10 mouse cellular contexts compared by ENCODE assay signal in genomic region chr17:4173951-4174361, GRCm38 (mm10).
DNase-seq lines count a peak whose midpoint lies in the region; ATAC-seq and TF ChIP-seq lines count a peak whose summit lies in the region.
"Had no signal": no experiment of that assay in that cellular context is flagged by ENCODE, and none has a peak within 500 bp of the region (broad histone marks: within the 10 kb centered on the region; RNA-seq: fewer than 3 reads in every experiment).

No protein-coding gene starts in this region.

- H3K4me2 ChIP-seq in embryonic facial prominence, embryonic 11.5 days (ENCODE audit: low read depth, low read length): no peak overlapping the region
- 0 out of 2 replicates have a peak overlapping the region, but pooled peaks have one; percentile 6 for H3K4me2 ChIP-seq in heart, embryonic 15.5 days
- no peak overlapping the region for H3K4me2 ChIP-seq in forebrain, embryonic 13.5 days

- H3K4me1 ChIP-seq in embryonic facial prominence, embryonic 11.5 days (ENCODE audit: control insufficient read depth, insufficient read depth, low read length): no peaks in the 10 kb centered on the region; the same call in 1 of the 2 replicates
- peaks cover 13% of the 10 kb centered on the region for H3K4me1 ChIP-seq in heart, embryonic 15.5 days (replicated peaks)
- H3K4me1 ChIP-seq in forebrain, embryonic 13.5 days: peaks cover 18% of the 10 kb centered on the region

- TF ChIP-seq CTCF in left cerebral cortex, adult 2 months (IDR thresholded peaks at IDR 0.05): no peak

- 0 out of 2 replicates have a peak overlapping the region, but pooled peaks have one; percentile 28 for H3K27ac ChIP-seq in embryonic facial prominence, embryonic 11.5 days (replicated peaks; ENCODE audit: low read depth, low read length)
- H3K27ac ChIP-seq in heart, embryonic 15.5 days: peak overlapping the region; percentile 82
- H3K27ac ChIP-seq in forebrain, embryonic 13.5 days: no peak overlapping the region
- H3K27ac ChIP-seq in left cerebral cortex, adult 2 months: no peak overlapping the region

- no peak overlapping the region for H3K9ac ChIP-seq in embryonic facial prominence, embryonic 11.5 days (replicated peaks; ENCODE audit: low read length)
- no peak overlapping the region for H3K9ac ChIP-seq in heart, embryonic 15.5 days
- H3K9ac ChIP-seq in forebrain, embryonic 13.5 days: no peak overlapping the region

- WGBS in embryonic facial prominence, embryonic 11.5 days: 20% methylated on average over 4 of the region's 4 CpGs
- 23% methylated on average over 4 of the region's 4 CpGs for WGBS in heart, embryonic 15.5 days
- 68% methylated on average over 4 of the region's 4 CpGs for WGBS in forebrain, embryonic 13.5 days

- intact Hi-C loops in left cerebral cortex, adult 2 months (cut with DNase I): no loop called here

- no peak overlapping the region for H3K4me3 ChIP-seq in embryonic facial prominence, embryonic 11.5 days (ENCODE audit: low read depth, low read length)
- H3K4me3 ChIP-seq in heart, embryonic 15.5 days: no peak overlapping the region
- no peak overlapping the region for H3K4me3 ChIP-seq in forebrain, embryonic 13.5 days
- H3K4me3 ChIP-seq in left cerebral cortex, adult 2 months: no peak overlapping the region
- H3K4me3 ChIP-seq: myocyte had no signal

- no peaks in the 10 kb centered on the region for H3K36me3 ChIP-seq in embryonic facial prominence, embryonic 11.5 days (replicated peaks; ENCODE audit: control insufficient read depth, insufficient read depth, low read depth, low read length)
- H3K36me3 ChIP-seq in heart, embryonic 15.5 days: no peaks in the 10 kb centered on the region
- H3K36me3 ChIP-seq in forebrain, embryonic 13.5 days (ENCODE audit: poor library complexity, severe bottlenecking): no peaks in the 10 kb centered on the region

- no peak for ATAC-seq in embryonic facial prominence, embryonic 11.5 days (replicated peaks; ENCODE audit: insufficient number of reproducible peaks, low FRiP score, low TSS enrichment, low read depth)
- peak; percentile 85 for ATAC-seq in heart, embryonic 15.5 days (replicated peaks; ENCODE audit: insufficient number of reproducible peaks, insufficient read depth, low FRiP score, low read depth)
- no peak for ATAC-seq in forebrain, embryonic 13.5 days

- no peaks in the 10 kb centered on the region for H3K9me3 ChIP-seq in embryonic facial prominence, embryonic 11.5 days (replicated peaks; ENCODE audit: control insufficient read depth, low read length)
- H3K9me3 ChIP-seq in heart, embryonic 15.5 days (replicated peaks): no peaks in the 10 kb centered on the region
- no peaks in the 10 kb centered on the region for H3K9me3 ChIP-seq in forebrain, embryonic 13.5 days (replicated peaks)

- H3K27me3 ChIP-seq in embryonic facial prominence, embryonic 11.5 days (ENCODE audit: control insufficient read depth, insufficient read depth, low read length): no peaks in the 10 kb centered on the region
- H3K27me3 ChIP-seq in heart, embryonic 15.5 days: no peaks in the 10 kb centered on the region
- peaks cover 27% of the 10 kb centered on the region for H3K27me3 ChIP-seq in forebrain, embryonic 13.5 days

- DNase-seq in NIH3T3 (ENCODE audit: low read depth): peak; percentile 30
- DNase-seq in embryonic facial prominence, embryonic 11.5 days (ENCODE audit: low spot score): peak; percentile 68
- DNase-seq in kidney, postnatal 4 days: peak; percentile 59 to 74
- no peak for DNase-seq in right cerebral cortex, postnatal 10 days (ENCODE audit: low spot score in 2 of 2)
- DNase-seq in left cerebral cortex, adult 2 months (ENCODE audit: extremely low spot score in 1 of 2, low spot score in 2 of 2): no peak
- DNase-seq in thymus, adult 18-20 months: no peak
- DNase-seq: cerebellum, postnatal 10 days had no signal

Comparison
In these comparisons a context has a peak if more than half of its experiments do, and no peak if none do; other contexts are left out.
1. DNase-seq: peak in NIH3T3 (single experiment), embryonic facial prominence, embryonic 11.5 days (single experiment) and kidney, postnatal 4 days (2 of 2); none in right cerebral cortex, postnatal 10 days (0 of 2), left cerebral cortex, adult 2 months (0 of 2) and thymus, adult 18-20 months (0 of 2).
2. H3K27ac ChIP-seq: peak in embryonic facial prominence, embryonic 11.5 days (single experiment) and heart, embryonic 15.5 days (single experiment); none in forebrain, embryonic 13.5 days (single experiment) and left cerebral cortex, adult 2 months (single experiment).